Comparison of ENCODE assay signal across 27 mouse cellular contexts in genomic region chr3:97538634-97539033, GRCm38 (mm10).
DNase-seq lines count a peak whose midpoint lies in the region; ATAC-seq and TF ChIP-seq lines count a peak whose summit lies in the region.
"Had no signal": no experiment of that assay in that cellular context is flagged by ENCODE, and none has a peak within 500 bp of the region (broad histone marks: within the 10 kb centered on the region; RNA-seq: fewer than 3 reads in every experiment).

No protein-coding gene starts in this region.

- no peaks in the 10 kb centered on the region for H3K36me3 ChIP-seq in limb, embryonic 10.5 days
- H3K36me3 ChIP-seq: embryonic facial prominence, embryonic 13.5 days; forebrain, embryonic 12.5 days; limb, embryonic 15.5 days; liver, embryonic 13.5 days; neural tube, embryonic 13.5 days had no signal

- TF ChIP-seq CTCF in layer of hippocampus, adult 2 months (conservative IDR thresholded peaks at IDR 0.05): peak; percentile 70

- peak; percentile 84 for ATAC-seq in frontal cortex, adult (ENCODE audit: low TSS enrichment)
- ATAC-seq: activated CD4-positive, CD25-positive, alpha-beta regulatory T cell, adult 4 months; inflammation-experienced regulatory T-cells, adult 6 months had no signal

- DNase-seq in frontal cortex, postnatal 14 days (ENCODE audit: low spot score in 2 of 2): no peak
- no peak for DNase-seq in layer of hippocampus, adult 2 months (ENCODE audit: low spot score in 2 of 2)
- no peak for DNase-seq in layer of hippocampus, adult 9-11 months
- DNase-seq in 3T3-L1 (ENCODE audit: low read depth, low spot score): peak; percentile 14
- DNase-seq in brain, adult 2 months (ENCODE audit: low read depth, low spot score): peak; percentile 41
- no peak for DNase-seq in embryo, embryonic 9.5 days (ENCODE audit: extremely low spot score)
- DNase-seq in limb, embryonic 10.5 days (ENCODE audit: low spot score): no peak
- DNase-seq: adrenal gland, adult 2 months; adrenal gland, postnatal 36 days; cerebellum, adult 9-10 months; cerebellum, postnatal 36 days; embryo, embryonic 11 days; gastrocnemius, postnatal 25 days; heart, adult 18-20 months; heart, postnatal 4 days; kidney, adult 2 months; liver, embryonic 13.5 days; lung, adult 18-20 months; lung, postnatal 14 days had no signal

- H3K9me3 ChIP-seq in limb, embryonic 10.5 days (replicated peaks): no peaks in the 10 kb centered on the region
- H3K9me3 ChIP-seq: embryonic facial prominence, embryonic 13.5 days; forebrain, embryonic 12.5 days; limb, embryonic 15.5 days; liver, embryonic 13.5 days; neural tube, embryonic 13.5 days had no signal

- H3K4me3 ChIP-seq in layer of hippocampus, adult 2 months: no peak overlapping the region
- H3K4me3 ChIP-seq in limb, embryonic 10.5 days: no peak overlapping the region
- H3K4me3 ChIP-seq: embryonic facial prominence, embryonic 13.5 days; forebrain, embryonic 12.5 days; limb, embryonic 15.5 days; liver, embryonic 13.5 days; neural tube, embryonic 13.5 days had no signal

- WGBS in limb, embryonic 10.5 days: 60% methylated on average over 1 of the region's 1 CpGs

- H3K27ac ChIP-seq in layer of hippocampus, adult 2 months: no peak overlapping the region
- no peak overlapping the region for H3K27ac ChIP-seq in limb, embryonic 10.5 days
- H3K27ac ChIP-seq: embryonic facial prominence, embryonic 13.5 days; forebrain, embryonic 12.5 days; hindbrain, embryonic 14.5 days; limb, embryonic 15.5 days; liver, embryonic 13.5 days; neural tube, embryonic 13.5 days had no signal

- no peaks in the 10 kb centered on the region for H3K4me1 ChIP-seq in limb, embryonic 10.5 days
- H3K4me1 ChIP-seq: embryonic facial prominence, embryonic 13.5 days; limb, embryonic 15.5 days; liver, embryonic 13.5 days; neural tube, embryonic 13.5 days had no signal

- no peaks in the 10 kb centered on the region for H3K27me3 ChIP-seq in limb, embryonic 10.5 days (ENCODE audit: low read depth, poor library complexity, severe bottlenecking)
- H3K27me3 ChIP-seq: embryonic facial prominence, embryonic 13.5 days; forebrain, embryonic 12.5 days; limb, embryonic 15.5 days; liver, embryonic 13.5 days; neural tube, embryonic 13.5 days had no signal

Comparison
In these comparisons a context has a peak if more than half of its experiments do, and no peak if none do; other contexts are left out.
1. DNase-seq: peak in 3T3-L1 (single experiment) and brain, adult 2 months (single experiment); none in frontal cortex, postnatal 14 days (0 of 2), layer of hippocampus, adult 2 months (0 of 2), layer of hippocampus, adult 9-11 months (single experiment), embryo, embryonic 9.5 days (single experiment) and limb, embryonic 10.5 days (single experiment).